Mouse (Mus musculus): Measurements from ENCODE around the gene Ndufaf2. TPM values are rescaled to one million over a fixed set of nuclear protein-coding genes. Genes with fewer than 3 reads are reported as not detected.

Gene Ndufaf2
- 30.9 and 42.6 TPM in 2 replicates for polyA plus RNA-seq (2015; fragmentation: Nextera tagmentation; extraction: Ambion mirVana)

GRCm38 (mm10) chr13:108158465-108159240 lies at the start of gene Ndufaf2, which contains the start of gene Ercc8:
Gene Ndufaf2, minus strand, starts transcription at chr13:108158623.
Gene Ercc8, plus strand, starts transcription at chr13:108158731.

GRCm38 (mm10) chr13:108044222-108044941 lies 114.0 kb downstream of the Ndufaf2 start, which contains the start of gene Smim15:
Gene Smim15, plus strand, starts transcription at chr13:108044446.

Other genes starting within 250 kb of the Ndufaf2 start
- gene Smim15, start 114.2 kb downstream of the Ndufaf2 start, polyA plus RNA-seq (2015; fragmentation: Nextera tagmentation; extraction: Ambion mirVana) = 24.4 and 28.9 TPM in 2 replicates
- 5.5 and 6.3 TPM in 2 replicates for gene Ercc8, start 108 bp upstream of the Ndufaf2 start, polyA plus RNA-seq (2015; fragmentation: Nextera tagmentation; extraction: Ambion mirVana)
- 0.88 and 3.8 TPM in 2 replicates for gene Elovl7, start 55.8 kb upstream of the Ndufaf2 start, polyA plus RNA-seq (2015; fragmentation: Nextera tagmentation; extraction: Ambion mirVana)
- gene Depdc1b, start 157.7 kb upstream of the Ndufaf2 start, polyA plus RNA-seq (2015; fragmentation: Nextera tagmentation; extraction: Ambion mirVana) = 1.4 and 2.3 TPM in 2 replicates